Mouse (Mus musculus) hindbrain, embryonic 12.5 days (tissue): ENCODE results near the gene Gm8369. TPM values are rescaled to one million over a fixed set of nuclear protein-coding genes. Genes with fewer than 3 reads are reported as not detected.
"Not testable (repeated sequence)": the region's sequence is repeated elsewhere in the genome, so short reads cannot be mapped to it uniquely, and the experiment has no call there.

Experiments
- ATAC-seq: fragments of 200-750 bp; cut with Nextera tagmentation; 2 replicates; pipeline ENCODE4 v1.8.0; 2017; ENCODE audit warnings: moderate TSS enrichment; ENCODE audit not compliant: low FRiP score
- H3K27ac ChIP-seq: fragments of 300-500 bp; sonication (generic); 2 replicates; pipeline ENCODE4 v1.5.1; 2016; ENCODE audit warnings: mild to moderate bottlenecking
- H3K27me3 ChIP-seq: fragments of 300-500 bp; sonication (generic); 2 replicates; pipeline ENCODE4 v1.6.1; 2016; ENCODE audit warnings: mild to moderate bottlenecking
- H3K36me3 ChIP-seq: fragments of 300-500 bp; sonication (generic); 2 replicates; pipeline ENCODE4 v1.6.1; 2016; ENCODE audit warnings: mild to moderate bottlenecking
- H3K4me1 ChIP-seq: fragments of 300-500 bp; sonication (generic); 2 replicates; pipeline ENCODE4 v1.6.1; 2016
- H3K4me2 ChIP-seq: fragments of 300-500 bp; sonication (generic); replicated peaks from 2 replicates; pipeline ENCODE4 v1.6.1; 2016; ENCODE audit warnings: mild to moderate bottlenecking
- H3K4me3 ChIP-seq: fragments of 300-500 bp; sonication (generic); 2 replicates; pipeline ENCODE4 v1.5.1; 2016; ENCODE audit warnings: mild to moderate bottlenecking
- H3K9ac ChIP-seq: fragments of 300-500 bp; sonication (generic); 2 replicates; pipeline ENCODE4 v1.6.1; 2016; ENCODE audit warnings: mild to moderate bottlenecking, moderate library complexity
- H3K9me3 ChIP-seq: fragments of 300-500 bp; sonication (generic); replicated peaks from 2 replicates; pipeline ENCODE4 v1.6.1; 2016; ENCODE audit warnings: mild to moderate bottlenecking
- WGBS: fragments of 180-500 bp; shearing (Covaris S2); methylation state at CpG from one replicate; pipeline ENCODE4 v1.1.7; 2016; 5-methylcytosine and 5-hydroxymethylcytosine counted together
- polyA plus RNA-seq: library from polyadenylated mRNA; unstranded; fragments of >200 nt; fragmentation: Nextera tagmentation; extraction: Ambion mirVana; gene quantifications from 2 replicates; pipeline ENCODE4 v1.2.1, GENCODE M21; 2016

Gene Gm8369
- polyA plus RNA-seq, 1 experiment from 2014 or later = not detected

- no peak for ATAC-seq
- Histone ChIP-seq H3K9me3 (no peaks in the 10 kb centered on the region), H3K27ac (no peak overlapping the region), H3K4me1 (no peaks in the 10 kb centered on the region), H3K4me3 (no peak overlapping the region), H3K4me2 (no peak overlapping the region), H3K9ac (no peak overlapping the region), H3K36me3 (no peaks in the 10 kb centered on the region), H3K27me3 (no peaks in the 10 kb centered on the region)
- WGBS = 93% methylated on average over 3 of the region's 3 CpGs
Measured at GRCm38 (mm10) chr19:11485266-11485665, 472 bp upstream of the Gm8369 start.

GRCm38 (mm10) chr19:11486599-11486998 lies 861 bp downstream of the Gm8369 start:
- H3K9me3 ChIP-seq = no peaks in the 10 kb centered on the region
- H3K27me3 ChIP-seq = no peaks in the 10 kb centered on the region
- no peak for ATAC-seq
- no peak overlapping the region for H3K9ac ChIP-seq
- no peaks in the 10 kb centered on the region for H3K4me1 ChIP-seq
- WGBS = 94% methylated on average over 1 of the region's 1 CpGs
- H3K27ac ChIP-seq = no peak overlapping the region
- H3K36me3 ChIP-seq = no peaks in the 10 kb centered on the region
- H3K4me2 ChIP-seq = no peak overlapping the region
- H3K4me3 ChIP-seq = no peak overlapping the region

GRCm38 (mm10) chr19:11491406-11492189 lies 5.9 kb downstream of the Gm8369 start:
- Histone ChIP-seq H3K9me3 (no peaks in the 10 kb centered on the region), H3K27ac (no peak overlapping the region), H3K4me3 (no peak overlapping the region), H3K36me3 (no peaks in the 10 kb centered on the region), H3K4me1 (no peaks in the 10 kb centered on the region), H3K9ac (no peak overlapping the region), H3K27me3 (no peaks in the 10 kb centered on the region), H3K4me2 (no peak overlapping the region)
- 79% methylated on average over 4 of the region's 4 CpGs for WGBS
- no peak for ATAC-seq

- Histone ChIP-seq H3K4me3 (no peak overlapping the region), H3K36me3 (no peaks in the 10 kb centered on the region), H3K4me1 (no peaks in the 10 kb centered on the region), H3K9ac (no peak overlapping the region), H3K4me2 (no peak overlapping the region), H3K27ac (no peak overlapping the region), H3K27me3 (no peaks in the 10 kb centered on the region), H3K9me3 (no peaks in the 10 kb centered on the region)
- ATAC-seq = no peak
- WGBS = 83% methylated on average over 1 of the region's 1 CpGs
Measured at GRCm38 (mm10) chr19:11492671-11493070, 6.9 kb downstream of the Gm8369 start.

- no peak overlapping the region for H3K4me3 ChIP-seq
- H3K9me3 ChIP-seq = no peaks in the 10 kb centered on the region
- no peaks in the 10 kb centered on the region for H3K27me3 ChIP-seq
- no peak overlapping the region for H3K27ac ChIP-seq
- H3K9ac ChIP-seq = no peak overlapping the region
- H3K4me1 ChIP-seq = no peaks in the 10 kb centered on the region
- ATAC-seq = no peak
- no peaks in the 10 kb centered on the region for H3K36me3 ChIP-seq
- 89% methylated on average over 3 of the region's 3 CpGs for WGBS
- no peak overlapping the region for H3K4me2 ChIP-seq
Measured at GRCm38 (mm10) chr19:11494519-11494918, 8.8 kb downstream of the Gm8369 start.

- no peak overlapping the region for H3K4me2 ChIP-seq
- no peaks in the 10 kb centered on the region for H3K9me3 ChIP-seq
- no peak overlapping the region for H3K27ac ChIP-seq
- no peaks in the 10 kb centered on the region for H3K4me1 ChIP-seq
- no peak for ATAC-seq
- no peak overlapping the region for H3K4me3 ChIP-seq
- H3K27me3 ChIP-seq = no peaks in the 10 kb centered on the region
- no peaks in the 10 kb centered on the region for H3K36me3 ChIP-seq
- WGBS = 84% methylated on average over 6 of the region's 6 CpGs
- no peak overlapping the region for H3K9ac ChIP-seq
Measured at GRCm38 (mm10) chr19:11496361-11496760, 10.6 kb downstream of the Gm8369 start.

GRCm38 (mm10) chr19:11497300-11497699 lies 11.6 kb downstream of the Gm8369 start:
- not testable (repeated sequence) for H3K4me3 ChIP-seq, H3K4me1 ChIP-seq, H3K27me3 ChIP-seq, H3K9me3 ChIP-seq, H3K36me3 ChIP-seq, H3K4me2 ChIP-seq, H3K9ac ChIP-seq, ATAC-seq, H3K27ac ChIP-seq
- 88% methylated on average over 1 of the region's 1 CpGs for WGBS

- ATAC-seq = no peak
- Histone ChIP-seq H3K4me3 (no peak overlapping the region), H3K4me1 (no peaks in the 10 kb centered on the region), H3K36me3 (no peaks in the 10 kb centered on the region), H3K9ac (no peak overlapping the region), H3K27ac (no peak overlapping the region), H3K27me3 (no peaks in the 10 kb centered on the region), H3K4me2 (no peak overlapping the region), H3K9me3 (no peaks in the 10 kb centered on the region)
- WGBS = 88% methylated on average over 1 of the region's 1 CpGs
Measured at GRCm38 (mm10) chr19:11500796-11501195, 15.1 kb downstream of the Gm8369 start.

- ATAC-seq = no peak
Measured at GRCm38 (mm10) chr19:11501326-11501725, 15.6 kb downstream of the Gm8369 start.

GRCm38 (mm10) chr19:11504857-11505256 lies 19.1 kb downstream of the Gm8369 start:
- H3K4me3 ChIP-seq = no peak overlapping the region
- H3K27ac ChIP-seq = no peak overlapping the region
- H3K27me3 ChIP-seq = no peaks in the 10 kb centered on the region
- H3K4me2 ChIP-seq = no peak overlapping the region
- ATAC-seq = no peak
- no peaks in the 10 kb centered on the region for H3K4me1 ChIP-seq
- H3K9me3 ChIP-seq = no peaks in the 10 kb centered on the region
- 81% methylated on average over 1 of the region's 1 CpGs for WGBS
- H3K9ac ChIP-seq = no peak overlapping the region
- no peaks in the 10 kb centered on the region for H3K36me3 ChIP-seq

More at GRCm38 (mm10) chr19:11501326-11501725, 15.6 kb downstream of the Gm8369 start:
- no peaks in the 10 kb centered on the region for H3K4me1 ChIP-seq
- WGBS = 90% methylated on average over 4 of the region's 4 CpGs
- H3K9ac ChIP-seq = no peak overlapping the region
- H3K9me3 ChIP-seq = no peaks in the 10 kb centered on the region
- H3K27me3 ChIP-seq = no peaks in the 10 kb centered on the region
- no peaks in the 10 kb centered on the region for H3K36me3 ChIP-seq
- no peak overlapping the region for H3K4me2 ChIP-seq
- H3K27ac ChIP-seq = no peak overlapping the region
- no peak overlapping the region for H3K4me3 ChIP-seq

GRCm38 (mm10) chr19:11513458-11513857 lies 27.7 kb downstream of the Gm8369 start:
- H3K4me2 ChIP-seq = no peak overlapping the region
- H3K4me1 ChIP-seq = no peaks in the 10 kb centered on the region
- no peaks in the 10 kb centered on the region for H3K27me3 ChIP-seq
- no peak overlapping the region for H3K9ac ChIP-seq
- ATAC-seq = no peak
- no peaks in the 10 kb centered on the region for H3K36me3 ChIP-seq
- H3K4me3 ChIP-seq = no peak overlapping the region
- no peak overlapping the region for H3K27ac ChIP-seq
- no peaks in the 10 kb centered on the region for H3K9me3 ChIP-seq
- WGBS = 65% methylated on average over 1 of the region's 1 CpGs

- no peaks in the 10 kb centered on the region for H3K27me3 ChIP-seq
- no peak within 1 kb of the TSS for H3K4me3 ChIP-seq
- no peak for ATAC-seq
- no peak within 1 kb of the TSS for H3K9ac ChIP-seq
- H3K27ac ChIP-seq = no peak within 1 kb of the TSS
- H3K36me3 ChIP-seq = no peaks in the 10 kb centered on the region
- H3K4me2 ChIP-seq = no peak within 1 kb of the TSS
- no peaks in the 10 kb centered on the region for H3K4me1 ChIP-seq
- no peaks in the 10 kb centered on the region for H3K9me3 ChIP-seq
Measured at GRCm38 (mm10) chr19:11516246-11516645, 30.5 kb downstream of the Gm8369 start, which contains the start of gene Ms4a6b. Gene Ms4a6b, plus strand, starts transcription at chr19:11516512.

GRCm38 (mm10) chr19:11516845-11517244 lies 31.1 kb downstream of the Gm8369 start:
- Histone ChIP-seq H3K27ac (no peak overlapping the region), H3K4me1 (no peaks in the 10 kb centered on the region), H3K9me3 (no peaks in the 10 kb centered on the region), H3K4me3 (no peak overlapping the region), H3K27me3 (no peaks in the 10 kb centered on the region), H3K4me2 (no peak overlapping the region), H3K36me3 (no peaks in the 10 kb centered on the region), H3K9ac (no peak overlapping the region)
- ATAC-seq = no peak
- 73% methylated on average over 4 of the region's 4 CpGs for WGBS
